Mouse (Mus musculus) frontal cortex, postnatal 10 days (tissue): ENCODE data around the gene Zfp386.
"Not testable (repeated sequence)": the region's sequence is repeated elsewhere in the genome, so short reads cannot be mapped to it uniquely, and the experiment has no call there.

ENCODE experiments used
- DNase-seq, 2 experiments: peaks; one replicate each; pipeline ENCODE4 v3.0.0; 2022; ENCODE audit warnings: low spot score in 2 of 2, mixed read lengths in 1 of 2

Zfp386 gene

DNA sequence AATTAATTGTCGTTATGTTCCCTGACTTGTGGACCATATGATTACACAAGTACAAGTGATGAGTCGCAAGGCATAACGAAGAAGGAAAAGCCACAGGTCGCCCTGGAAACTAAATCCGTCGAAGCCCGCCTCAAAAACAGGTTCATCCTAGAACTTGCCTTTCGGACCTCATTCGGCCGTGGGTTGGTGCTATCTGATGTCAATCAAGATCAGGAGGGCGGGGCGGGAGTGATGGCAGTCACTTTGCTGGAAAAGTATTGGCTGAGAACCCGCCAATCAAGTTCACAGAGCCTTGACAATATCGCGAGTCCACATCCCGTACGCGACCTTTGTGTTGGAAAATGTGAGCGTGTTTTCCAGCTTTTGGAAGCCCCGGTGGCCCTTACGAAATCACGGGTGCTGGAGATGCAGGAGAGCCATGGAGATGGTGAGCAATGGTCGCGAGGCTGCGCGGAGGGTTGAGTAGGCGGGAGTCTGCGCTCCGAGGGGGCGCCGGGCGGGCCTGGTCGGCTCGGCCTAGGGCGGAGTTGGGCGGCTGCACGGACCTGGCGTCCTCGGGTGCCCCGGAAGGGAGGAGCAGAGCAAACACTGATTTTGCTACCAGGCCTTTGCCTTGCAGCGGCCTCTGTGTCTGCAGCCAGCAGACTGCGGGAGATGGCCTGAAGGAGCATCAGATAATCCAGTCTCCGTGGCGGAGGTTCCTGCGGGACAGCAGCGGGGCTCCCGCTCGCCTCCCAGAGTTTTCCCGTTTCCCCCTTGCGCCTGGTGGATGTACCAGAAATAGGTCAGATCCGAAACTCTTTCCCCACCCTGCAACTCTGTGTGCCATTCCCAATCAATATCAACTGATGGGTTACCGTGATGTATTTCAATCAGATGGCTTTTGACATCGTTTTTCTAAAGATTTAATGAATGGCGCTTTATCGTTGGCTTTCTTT, at the start of gene Zfp386:
TSS of gene Zfp386 (plus strand) at position 285 of the 938 bp plus-strand sequence.
- peak; percentile 96 to 98 for DNase-seq

DNA sequence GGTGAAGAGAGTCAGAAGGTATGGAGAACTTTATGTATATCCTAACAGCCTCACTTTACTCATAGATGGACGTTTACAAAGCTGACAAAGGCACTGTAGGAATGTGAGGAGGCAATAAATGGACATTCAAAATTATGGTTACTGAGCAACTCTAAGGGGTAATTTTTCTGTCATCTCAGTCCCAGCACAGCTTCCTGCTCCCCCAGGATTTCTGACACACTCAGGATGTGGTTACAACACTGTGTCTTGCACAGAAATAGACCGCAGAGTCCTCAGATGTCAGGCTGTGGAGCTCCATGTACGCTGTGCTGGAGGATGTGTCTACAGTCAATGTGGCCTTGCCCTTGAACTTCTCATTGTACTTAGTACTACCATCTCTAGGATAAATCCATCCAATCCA, 47.7 kb upstream of the Zfp386 start:
- not testable (repeated sequence) for DNase-seq

DNA sequence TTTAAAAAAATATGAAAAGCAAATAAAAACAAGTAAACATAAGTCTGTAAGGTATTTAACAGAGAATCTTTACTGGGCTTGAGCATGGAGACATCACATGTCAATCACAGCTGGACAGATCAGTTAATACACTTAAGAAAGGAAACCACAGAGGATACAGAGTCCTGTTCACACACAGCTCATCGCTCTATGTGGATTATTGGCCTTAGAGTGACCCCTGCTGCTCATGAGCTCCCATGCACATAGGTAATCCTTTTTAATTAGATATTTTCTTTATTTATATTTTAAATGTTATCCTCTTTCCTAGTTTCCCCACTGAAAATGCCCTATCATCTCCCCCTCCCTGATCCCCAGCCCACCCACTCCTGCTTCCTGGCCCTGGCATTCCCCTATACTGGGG, 44.6 kb upstream of the Zfp386 start:
- not testable (repeated sequence) for DNase-seq

DNA sequence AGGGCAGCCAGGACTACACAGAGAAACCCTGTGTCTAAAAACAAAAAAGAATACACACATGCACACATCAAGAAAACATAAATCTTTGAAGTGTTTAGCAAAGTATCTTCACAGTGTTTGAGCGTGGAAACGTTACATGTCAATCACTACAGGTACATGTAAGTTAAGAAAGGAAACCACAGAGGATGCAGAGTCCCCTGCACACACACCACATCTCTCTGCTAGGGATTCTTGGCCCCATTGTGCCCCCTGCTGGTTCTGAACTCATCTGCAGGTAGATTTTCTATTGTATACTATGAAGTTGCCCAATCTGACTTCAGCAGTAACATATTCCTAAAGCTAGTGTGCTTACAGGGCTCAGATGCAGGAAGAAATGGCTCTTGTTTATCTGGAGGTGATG, 36.7 kb upstream of the Zfp386 start:
- DNase-seq, result no peak

- DNase-seq, result no peak
Observed at GRCm38 (mm10) chr12:116028095-116028494, 19.4 kb upstream of the Zfp386 start.

GRCm38 (mm10) chr12:116035346-116035745, 12.2 kb upstream of the Zfp386 start:
- no peak for DNase-seq

DNA sequence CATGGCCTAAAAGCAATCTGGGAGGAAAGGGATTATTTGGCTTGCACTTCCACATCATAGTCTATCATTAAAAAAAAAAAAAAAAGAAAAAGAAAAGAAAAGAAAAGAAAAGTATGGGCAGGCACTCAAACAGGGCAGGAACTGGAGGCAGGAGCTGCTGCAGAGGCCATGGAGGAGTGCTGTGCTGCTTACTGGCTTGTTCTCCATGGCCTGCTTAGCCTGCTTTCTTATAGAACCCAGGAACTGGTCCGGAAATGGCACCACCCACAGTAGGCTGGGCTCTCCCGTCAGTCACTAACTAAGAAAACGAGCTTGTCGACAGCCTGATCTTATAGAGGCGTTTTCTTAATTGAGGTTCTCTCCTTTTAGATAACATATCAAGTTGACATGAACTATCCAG, 2.7 kb upstream of the Zfp386 start:
- DNase-seq, result no peak

- DNase-seq, result no peak
Observed at GRCm38 (mm10) chr12:116048766-116049165, 1.2 kb downstream of the Zfp386 start.

DNA sequence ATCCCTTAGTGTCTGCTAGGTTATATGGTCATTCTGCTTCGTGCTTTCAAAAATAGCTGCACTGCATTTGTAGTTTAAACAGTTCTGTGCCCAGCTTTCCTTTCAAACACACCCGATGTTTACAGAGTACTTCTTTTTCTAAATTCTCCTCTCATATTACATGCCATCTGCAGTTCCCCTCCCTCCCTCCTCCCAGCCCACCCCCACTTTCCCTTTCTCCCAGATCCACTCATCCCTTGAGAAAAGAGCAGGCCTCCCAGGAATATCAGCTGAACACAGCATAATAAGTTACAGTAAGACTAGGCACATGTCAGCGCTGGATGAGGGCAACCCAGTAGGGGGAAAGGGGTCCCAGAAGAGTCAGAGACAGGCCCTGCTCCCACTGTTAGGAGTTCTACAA, 1.7 kb downstream of the Zfp386 start:
- DNase-seq, result no peak

DNA sequence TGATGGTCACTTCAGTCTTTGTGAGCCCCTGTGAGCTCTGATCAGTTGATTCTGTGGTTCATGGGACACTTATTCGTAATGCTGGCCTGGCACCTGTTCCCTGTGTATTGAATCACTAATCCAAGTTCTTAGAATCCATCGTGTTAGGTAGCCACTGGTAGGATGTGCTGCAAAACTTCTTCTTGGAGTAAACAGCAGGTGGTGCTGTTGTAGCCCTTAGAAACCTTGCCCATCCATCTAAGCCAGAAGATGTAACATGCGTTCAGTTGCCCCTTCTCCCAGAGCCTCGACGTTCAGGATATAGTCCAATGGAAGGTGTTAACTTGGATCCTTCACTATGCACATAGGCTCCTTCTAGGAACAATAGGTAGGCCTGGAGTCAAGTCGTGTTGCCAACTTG, 2.2 kb downstream of the Zfp386 start:
- DNase-seq, result no peak

DNA sequence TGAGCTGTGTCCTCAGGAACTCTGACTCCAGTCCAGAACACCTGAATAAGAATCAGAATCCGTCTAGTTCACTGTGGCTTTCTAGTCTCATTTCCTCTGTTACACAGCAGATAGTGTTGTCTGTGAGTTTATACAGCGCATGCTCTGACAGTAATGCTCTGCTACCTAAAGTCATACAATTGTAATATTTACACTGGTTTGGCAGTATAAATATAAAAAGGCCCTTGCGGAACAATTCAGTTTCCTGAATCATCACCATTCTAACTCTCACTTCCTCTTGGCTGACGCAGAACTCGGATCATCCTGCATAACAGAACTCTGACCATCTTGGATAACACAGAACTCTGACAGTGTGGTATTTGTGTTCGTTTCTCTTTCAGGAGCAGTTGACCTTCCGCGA, 6.8 kb downstream of the Zfp386 start:
- DNase-seq, result no peak

- no peak for DNase-seq
Observed at GRCm38 (mm10) chr12:116056112-116056511, 8.6 kb downstream of the Zfp386 start.

GRCm38 (mm10) chr12:116061561-116062193, 14.2 kb downstream of the Zfp386 start:
- DNase-seq, result no peak

DNA sequence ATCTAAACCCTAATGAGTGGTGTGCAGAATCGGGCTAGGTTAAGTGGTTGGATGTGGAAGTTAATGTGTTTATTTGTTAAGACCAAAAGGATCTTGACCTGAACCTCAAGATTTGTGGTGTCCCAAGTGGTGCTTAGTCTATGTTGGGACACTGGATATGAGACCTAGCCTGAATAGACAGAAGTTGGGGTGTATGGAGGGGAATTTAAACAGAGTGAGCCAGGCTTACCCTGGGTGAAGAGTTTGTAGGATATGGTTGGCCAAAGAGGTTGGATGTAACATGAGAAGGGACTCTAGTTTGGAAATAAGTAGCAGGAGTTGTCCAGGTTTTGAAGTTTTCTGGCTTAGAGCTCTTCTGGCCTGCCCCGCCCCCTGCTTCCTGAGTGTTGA, 14.7 kb downstream of the Zfp386 start:
- DNase-seq, result no peak

DNA sequence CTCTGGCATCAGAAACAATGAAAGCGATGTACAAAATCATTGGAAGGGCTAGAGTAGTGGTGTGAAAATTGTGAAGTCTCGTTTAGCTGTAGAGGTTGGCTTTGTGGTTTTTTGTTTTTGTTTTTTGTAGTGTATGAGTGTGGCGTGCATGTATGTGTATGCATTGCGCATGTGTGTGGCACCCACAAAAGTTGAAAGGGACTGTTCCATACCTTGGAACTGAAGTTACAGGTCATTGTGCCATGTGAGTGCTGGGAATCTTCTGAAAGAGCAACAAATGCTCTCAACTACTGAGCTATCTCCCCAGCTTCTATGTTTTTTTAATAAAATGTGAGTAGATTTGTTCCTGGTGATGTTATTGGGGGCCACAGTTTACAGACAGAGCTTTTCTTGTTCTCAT, 15.5 kb downstream of the Zfp386 start:
- DNase-seq, result no peak

DNA sequence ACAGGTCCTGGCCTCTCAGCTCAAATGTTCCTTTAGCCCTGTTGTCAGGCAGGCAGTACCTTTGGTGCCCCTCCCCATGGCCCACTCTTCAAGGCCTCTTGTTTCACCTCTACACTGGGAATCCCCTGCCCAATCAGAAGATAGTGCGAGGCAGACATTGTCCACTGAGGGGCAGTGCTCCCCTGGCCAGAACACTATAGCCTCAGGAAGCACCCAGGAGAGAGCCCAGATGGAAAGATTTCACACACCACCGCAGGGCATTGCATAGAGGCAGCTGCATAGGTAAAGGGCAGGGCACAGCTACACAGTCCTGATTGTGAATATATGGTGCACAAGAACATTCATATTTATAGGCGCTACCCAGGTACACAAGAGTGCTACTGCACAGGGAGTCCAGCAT, 23.5 kb downstream of the Zfp386 start:
- DNase-seq, result peak in 1 of 2 experiments; percentile 46

GRCm38 (mm10) chr12:116077074-116077854, 29.7 kb downstream of the Zfp386 start, which contains the start of gene Vipr2:
Gene Vipr2, plus strand, starts transcription at chr12:116077726.
- peak in 1 of 2 experiments; percentile 24 for DNase-seq

DNA sequence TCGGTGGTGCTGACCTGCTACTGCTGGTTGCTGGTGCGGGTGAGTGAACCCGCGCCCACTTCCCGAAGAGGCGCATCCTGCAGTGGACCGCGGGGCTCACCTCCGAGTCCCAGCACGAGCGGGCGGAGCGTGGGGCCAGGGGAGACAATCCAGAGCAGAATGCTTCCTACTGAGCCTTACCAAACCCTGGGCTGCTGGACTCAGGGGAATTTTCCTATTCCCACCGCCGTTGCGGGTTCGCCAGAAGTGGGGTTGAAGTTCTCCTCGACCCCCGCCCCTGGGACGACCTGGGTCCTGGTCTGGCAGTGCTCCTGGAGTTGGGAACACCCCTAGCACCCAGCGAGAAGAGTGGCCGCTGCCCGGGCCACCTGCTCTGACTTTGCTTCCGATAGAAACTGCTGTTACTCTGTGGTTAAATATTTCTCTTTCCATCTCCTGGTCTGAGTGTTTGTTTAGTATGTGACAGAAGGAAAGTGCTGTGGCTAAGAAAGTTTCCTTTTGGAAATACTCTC, 30.4 kb downstream of the Zfp386 start:
- no peak for DNase-seq

DNA sequence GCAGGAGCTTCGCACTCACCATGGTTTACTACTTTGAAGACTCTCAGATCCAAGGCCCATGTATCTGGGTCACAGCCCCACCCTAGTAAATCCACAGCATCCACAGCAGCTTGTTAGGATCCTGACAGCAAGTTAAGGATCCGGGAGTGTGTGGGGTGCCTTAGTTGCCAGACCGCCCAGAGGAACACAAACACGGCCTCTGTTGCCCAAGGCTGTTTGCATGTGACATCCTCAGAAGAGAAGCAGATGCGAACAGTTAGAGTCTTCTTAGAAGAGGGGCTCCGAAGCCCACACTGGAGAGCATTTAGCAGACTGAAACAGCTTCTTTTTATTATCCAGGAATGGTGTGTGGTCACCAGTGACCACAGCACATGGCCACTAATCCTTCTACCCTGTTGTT, 35.6 kb downstream of the Zfp386 start:
- DNase-seq, result no peak

GRCm38 (mm10) chr12:116084294-116084693, 36.8 kb downstream of the Zfp386 start:
- no peak for DNase-seq

DNA sequence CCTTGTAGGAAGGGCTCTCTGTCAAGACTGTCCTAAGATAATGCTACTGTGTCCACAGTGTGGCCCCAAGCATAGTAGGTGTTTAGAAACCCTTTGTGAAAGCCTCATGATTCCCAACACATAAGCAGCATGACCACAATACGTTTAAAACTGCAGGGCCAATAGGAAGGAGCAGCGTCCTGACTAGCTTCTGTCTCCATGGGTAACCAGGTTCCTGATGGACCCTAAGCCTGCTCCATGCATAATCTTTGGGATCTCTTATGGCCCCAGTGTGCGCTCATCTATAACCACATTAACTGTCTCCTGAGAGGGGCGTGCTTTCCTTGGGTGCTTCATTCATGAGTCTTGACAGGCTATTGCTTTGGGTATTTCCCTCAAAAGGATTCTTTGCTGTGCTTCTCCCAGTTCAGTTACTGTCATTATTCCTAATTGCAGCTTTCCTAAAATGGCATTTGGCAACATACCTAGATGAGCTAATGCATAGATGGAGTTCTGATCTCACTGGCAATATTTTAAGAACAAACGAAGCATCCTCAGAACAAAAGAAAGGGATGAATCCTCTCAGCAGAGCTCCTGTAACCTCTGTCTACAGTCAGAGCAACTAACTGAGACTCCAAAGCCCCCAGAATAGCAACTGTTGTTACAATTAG, 39.6 kb downstream of the Zfp386 start:
- DNase-seq, result no peak
